Mouse (Mus musculus): Measurements from ENCODE around the gene Ppbp. TPM values are rescaled to one million over a fixed set of nuclear protein-coding genes. Genes with fewer than 3 reads are reported as not detected.
"Not testable (repeated sequence)": the region's sequence is repeated elsewhere in the genome, so short reads cannot be mapped to it uniquely, and the experiment has no call there.

Ppbp gene
- polyA plus RNA-seq, 1 experiment from 2014 or later: 0.99 TPM

DNA sequence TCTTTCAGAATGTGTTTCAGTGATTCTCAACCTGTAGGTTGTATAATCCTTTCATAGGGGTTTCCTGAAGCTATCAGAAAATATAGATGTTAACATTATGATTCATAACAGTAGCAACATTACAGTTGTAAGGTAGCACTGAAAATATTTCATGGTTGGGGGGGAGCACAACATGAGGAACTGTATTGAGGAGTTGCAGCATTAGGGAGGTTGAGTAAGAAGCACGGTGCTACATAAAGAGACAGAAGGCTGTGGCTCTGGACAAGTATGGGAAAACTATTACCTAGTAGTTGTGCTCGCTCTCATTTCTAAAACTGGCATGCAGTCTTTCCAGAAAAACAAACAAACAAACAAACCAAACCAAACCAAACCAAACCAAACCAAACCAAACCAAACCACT, 27.1 kb downstream of the Ppbp start:
- H3K36me3 ChIP-seq (ENCODE audit: control insufficient read depth, insufficient read depth, low read length); H3K9me3 ChIP-seq (ENCODE audit: control insufficient read depth, low read length); H3K9ac ChIP-seq (replicated peaks; ENCODE audit: low read length); H3K27me3 ChIP-seq (ENCODE audit: control insufficient read depth, insufficient read depth, low read length); ATAC-seq (ENCODE audit: low FRiP score, low TSS enrichment); H3K4me2 ChIP-seq (ENCODE audit: low read length); H3K4me3 ChIP-seq (replicated peaks; ENCODE audit: low read depth, low read length); H3K4me1 ChIP-seq (ENCODE audit: control insufficient read depth, insufficient read depth, low read length); DNase-seq; H3K27ac ChIP-seq (replicated peaks; ENCODE audit: low read depth, low read length): not testable (repeated sequence)
- WGBS: 86% methylated on average over 2 of the region's 2 CpGs

DNA sequence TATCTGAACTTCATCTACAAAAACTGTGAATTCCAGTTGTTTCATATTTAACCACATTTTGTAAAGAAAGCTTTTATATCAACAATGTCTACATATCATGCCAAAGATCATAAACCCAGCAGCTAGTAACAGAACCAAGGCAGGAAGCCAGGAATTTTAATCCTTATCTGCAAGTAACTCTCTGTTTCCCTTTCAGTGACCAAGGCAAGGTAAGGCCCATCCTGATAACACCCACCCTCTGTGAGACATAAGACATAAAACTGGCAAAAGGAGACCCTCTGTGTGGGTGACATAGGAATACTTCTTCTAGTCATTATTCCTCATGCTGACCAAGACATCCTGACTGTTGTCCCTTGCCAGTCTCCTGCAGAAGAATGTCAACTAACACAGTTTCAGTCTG, 36.3 kb downstream of the Ppbp start:
- H3K4me1 ChIP-seq (ENCODE audit: control insufficient read depth, insufficient read depth, low read length): no peaks in the 10 kb centered on the region
- H3K4me2 ChIP-seq (ENCODE audit: low read length): no peak overlapping the region
- no peak for DNase-seq
- H3K9me3 ChIP-seq (ENCODE audit: control insufficient read depth, low read length): no peaks in the 10 kb centered on the region
- H3K27ac ChIP-seq (replicated peaks; ENCODE audit: low read depth, low read length): no peak overlapping the region
- ATAC-seq (ENCODE audit: low FRiP score, low TSS enrichment): no peak
- H3K9ac ChIP-seq (replicated peaks; ENCODE audit: low read length): no peak overlapping the region
- H3K27me3 ChIP-seq (ENCODE audit: control insufficient read depth, insufficient read depth, low read length): no peaks in the 10 kb centered on the region
- H3K36me3 ChIP-seq (ENCODE audit: control insufficient read depth, insufficient read depth, low read length): no peaks in the 10 kb centered on the region
- H3K4me3 ChIP-seq (replicated peaks; ENCODE audit: low read depth, low read length): no peak overlapping the region

DNA sequence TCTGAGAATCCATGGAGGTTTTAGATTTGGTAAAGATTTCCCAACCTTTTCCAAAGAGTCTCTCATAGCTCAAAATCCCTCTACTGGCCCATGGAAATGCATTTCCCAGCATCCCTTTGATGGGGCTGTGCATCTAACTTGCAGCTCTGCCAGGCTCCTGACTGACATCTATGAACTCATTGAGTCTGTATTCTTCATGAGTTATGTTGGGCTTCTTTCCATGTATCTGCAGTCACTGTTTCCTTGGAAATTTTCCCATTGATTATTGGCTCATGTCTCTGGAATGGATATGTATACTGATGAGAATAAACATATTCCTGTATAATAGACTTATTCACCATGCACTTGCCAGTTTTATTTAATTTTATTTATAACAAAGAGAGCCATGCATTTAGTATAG, 37.7 kb downstream of the Ppbp start:
- ATAC-seq (ENCODE audit: low FRiP score, low TSS enrichment) (no peak), DNase-seq (no peak)
- no peak overlapping the region for H3K27ac ChIP-seq (replicated peaks; ENCODE audit: low read depth, low read length)
- no peaks in the 10 kb centered on the region for H3K9me3 ChIP-seq (ENCODE audit: control insufficient read depth, low read length)
- no peak overlapping the region for H3K4me3 ChIP-seq (replicated peaks; ENCODE audit: low read depth, low read length)
- no peaks in the 10 kb centered on the region for H3K4me1 ChIP-seq (ENCODE audit: control insufficient read depth, insufficient read depth, low read length)
- H3K36me3 ChIP-seq (ENCODE audit: control insufficient read depth, insufficient read depth, low read length): no peaks in the 10 kb centered on the region
- no peak overlapping the region for H3K9ac ChIP-seq (replicated peaks; ENCODE audit: low read length)
- H3K4me2 ChIP-seq (ENCODE audit: low read length): no peak overlapping the region
- H3K27me3 ChIP-seq (ENCODE audit: control insufficient read depth, insufficient read depth, low read length): no peaks in the 10 kb centered on the region

DNA sequence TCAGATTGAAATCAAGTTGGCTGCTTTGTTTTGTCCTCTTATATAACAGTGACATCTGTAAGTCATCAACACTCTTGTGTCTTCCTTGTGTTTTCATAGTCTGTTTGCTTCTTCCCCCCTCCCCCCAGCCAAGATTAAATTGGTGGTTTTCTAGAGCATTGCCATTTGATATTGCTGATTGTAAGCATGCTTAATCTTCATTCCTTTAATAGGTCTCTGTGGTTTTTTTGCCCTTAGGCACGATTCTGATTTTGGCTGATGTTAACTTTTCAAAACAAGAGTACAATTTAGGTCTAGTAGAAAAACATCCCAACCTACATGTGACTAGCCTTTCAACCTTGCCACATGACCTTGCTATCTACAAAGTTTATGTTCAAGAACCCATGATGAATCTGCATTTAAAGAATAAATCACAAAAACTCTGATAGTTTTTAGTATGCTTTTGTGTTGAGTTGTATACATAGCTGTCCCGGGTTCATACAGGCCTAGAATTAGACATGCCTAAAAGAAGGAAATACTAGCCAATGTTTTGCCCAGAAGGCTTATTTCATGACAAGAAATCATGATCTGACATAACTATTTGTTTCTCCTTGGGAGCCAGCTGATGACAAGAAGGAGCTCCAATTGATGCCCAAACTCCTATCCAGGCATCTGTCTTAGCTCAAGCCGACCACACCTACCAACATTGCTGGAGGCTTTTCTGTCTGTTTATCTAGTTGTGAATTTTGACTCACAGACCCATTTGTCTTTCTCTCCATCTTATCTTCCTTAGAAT, 39.0 kb downstream of the Ppbp start:
- Histone ChIP-seq H3K9me3 (ENCODE audit: control insufficient read depth, low read length) (no peaks in the 10 kb centered on the region), H3K9ac (replicated peaks; ENCODE audit: low read length) (no peak overlapping the region), H3K4me2 (ENCODE audit: low read length) (no peak overlapping the region), H3K4me3 (replicated peaks; ENCODE audit: low read depth, low read length) (no peak overlapping the region), H3K4me1 (ENCODE audit: control insufficient read depth, insufficient read depth, low read length) (no peaks in the 10 kb centered on the region), H3K36me3 (ENCODE audit: control insufficient read depth, insufficient read depth, low read length) (no peaks in the 10 kb centered on the region), H3K27me3 (ENCODE audit: control insufficient read depth, insufficient read depth, low read length) (no peaks in the 10 kb centered on the region), H3K27ac (replicated peaks; ENCODE audit: low read depth, low read length) (no peak overlapping the region)
- no peak for ATAC-seq (ENCODE audit: low FRiP score, low TSS enrichment)
- DNase-seq: no peak
- 88% methylated on average over 3 of the region's 3 CpGs for WGBS

Small RNA genes within 50 kb of the gene (microRNA-seq; reads per million reads assigned to microRNA genes)
- gene Gm24322: not detected

Other genes with a start within 250 kb of the Ppbp start
- gene Afm, start 249.6 kb upstream of the Ppbp start, polyA plus RNA-seq (2014; fragmentation: Nextera tagmentation; extraction: Ambion mirVana): not detected in 2 replicates
- not detected in 2 replicates for gene 5830473C10Rik, start 207.4 kb upstream of the Ppbp start, polyA plus RNA-seq (2014; fragmentation: Nextera tagmentation; extraction: Ambion mirVana)
- 0.68 and 1.0 TPM in 2 replicates for gene Rassf6, start 127.9 kb upstream of the Ppbp start, polyA plus RNA-seq (2014; fragmentation: Nextera tagmentation; extraction: Ambion mirVana)
- gene Cxcl5, start 9.2 kb upstream of the Ppbp start, polyA plus RNA-seq (2014; fragmentation: Nextera tagmentation; extraction: Ambion mirVana): 0.18 TPM in 1 of 2 replicates, not detected in the other
- 2.9 and 40.6 TPM in 2 replicates for gene Pf4, start 3.9 kb downstream of the Ppbp start, polyA plus RNA-seq (2014; fragmentation: Nextera tagmentation; extraction: Ambion mirVana)
- gene Cxcl3, start 17.6 kb downstream of the Ppbp start, polyA plus RNA-seq (2014; fragmentation: Nextera tagmentation; extraction: Ambion mirVana): not detected in 2 replicates
- not detected in 2 replicates for gene Cxcl15, start 26.0 kb downstream of the Ppbp start, polyA plus RNA-seq (2014; fragmentation: Nextera tagmentation; extraction: Ambion mirVana)
- gene Cxcl1, start 122.7 kb downstream of the Ppbp start, polyA plus RNA-seq (2014; fragmentation: Nextera tagmentation; extraction: Ambion mirVana): not detected in 2 replicates
- not detected in 2 replicates for gene Cxcl2, start 135.4 kb downstream of the Ppbp start, polyA plus RNA-seq (2014; fragmentation: Nextera tagmentation; extraction: Ambion mirVana)
- 83.8 and 94.4 TPM in 2 replicates for gene Mthfd2l, start 162.6 kb downstream of the Ppbp start, polyA plus RNA-seq (2014; fragmentation: Nextera tagmentation; extraction: Ambion mirVana)